Mouse (Mus musculus) small intestine, adult 2 months (tissue): ENCODE data around the gene Mrpl19.

Experiments used
- CTCF ChIP-seq: fragments of 200-500 bp; IDR thresholded peaks from 2 replicates; pipeline ENCODE4 v1.5.1; 2012; ENCODE audit warnings: low read depth, mild to moderate bottlenecking, control low read depth, inconsistent platforms, low read length, moderate library complexity, mixed read lengths; ENCODE audit not compliant: insufficient replicate concordance, insufficient read length; ENCODE audit errors: extremely low read depth
- POLR2A ChIP-seq: fragments of 200-500 bp; IDR thresholded peaks from 2 replicates; pipeline ENCODE4 v1.6.1; 2012; ENCODE audit warnings: low read depth, mild to moderate bottlenecking, control low read depth, inconsistent platforms, low read length, moderate library complexity

- TF ChIP-seq POLR2A (no peak), CTCF (no peak)
Observed at GRCm38 (mm10) chr6:81972595-81972994, 6.8 kb upstream of the Mrpl19 start.
